Mouse (Mus musculus) G1E (cell line): Measurements from ENCODE around the gene Ptprb. TPM values are rescaled to one million over a fixed set of nuclear protein-coding genes. Genes with fewer than 3 reads are reported as not detected.

Experiments used
- ATAC-seq: 2 replicates; pipeline ENCODE4 v1.8.0; 2016; ENCODE audit warnings: mild to moderate bottlenecking; ENCODE audit not compliant: insufficient number of reproducible peaks, poor library complexity, low FRiP score, severe bottlenecking; ENCODE audit errors: extremely low read depth
- DNase-seq: peaks from one replicate; pipeline ENCODE4 v3.0.0; 2012; ENCODE audit warnings: low spot score
- H3K27me3 ChIP-seq: 2 replicates; pipeline ENCODE4 v1.6.1; 2012; ENCODE audit warnings: mild to moderate bottlenecking, low read length, inconsistent platforms; ENCODE audit not compliant: insufficient read depth
- H3K36me3 ChIP-seq: replicated peaks from 2 replicates; pipeline ENCODE3; 2012; ENCODE audit warnings: mild to moderate bottlenecking, inconsistent platforms
- H3K4me1 ChIP-seq: 2 replicates; pipeline ENCODE4 v1.6.1; 2012; ENCODE audit warnings: low read depth, low read length, inconsistent platforms, mixed read lengths; ENCODE audit not compliant: insufficient read depth
- H3K4me3 ChIP-seq: 2 replicates; pipeline ENCODE4 v1.5.1; 2012; ENCODE audit warnings: low read depth, mild to moderate bottlenecking, inconsistent platforms, low read length, moderate library complexity, mixed read lengths
- H3K9me3 ChIP-seq: replicated peaks from 2 replicates; pipeline ENCODE4 v1.6.1; 2012; ENCODE audit warnings: inconsistent platforms
- CTCF ChIP-seq: IDR thresholded peaks from 2 replicates; pipeline ENCODE4 v1.5.1; 2012; ENCODE audit warnings: low read depth, low read length, inconsistent platforms, mixed read lengths
- GATA1 ChIP-seq: IDR thresholded peaks from 2 replicates; pipeline ENCODE4 v1.6.1; 2012; ENCODE audit warnings: borderline replicate concordance, low read length, inconsistent platforms, mixed read lengths
- GATA2 ChIP-seq: IDR thresholded peaks from 2 replicates; pipeline ENCODE4 v1.6.1; 2012; ENCODE audit warnings: low read depth, low read length, inconsistent platforms, borderline replicate concordance
- POLR2AphosphoS5 ChIP-seq: IDR thresholded peaks from 2 replicates; pipeline ENCODE4 v1.6.1; 2012; ENCODE audit warnings: low read depth, low read length, inconsistent platforms; ENCODE audit not compliant: insufficient replicate concordance
- TAL1 ChIP-seq: conservative IDR thresholded peaks from 2 replicates; pipeline ENCODE4 v1.6.1; 2012; ENCODE audit warnings: low read depth, low read length, inconsistent platforms, mixed read lengths
- polyA plus RNA-seq: library from polyadenylated mRNA; stranded (reverse); fragments of >175 nt; gene quantifications from 2 replicates; pipeline ENCODE4 v1.2.3, GENCODE M21; 2012
- total RNA-seq, 2 experiments: library from RNA; stranded (forward) in 1 of 2; stranded (reverse) in 1 of 2; fragments of 200-1000 nt in 1 of 2; fragments of >200 nt in 1 of 2; fragmentation: Nextera tagmentation in 1 of 2; gene quantifications; 2 replicates each; pipeline ENCODE4 v1.2.3; 2014 to 2017

The Ptprb gene
- total and polyA plus RNA-seq, 3 experiments, result 0.44 TPM; not detected in 2

GRCm38 (mm10) chr10:116253972-116254371, 21.4 kb upstream of the Ptprb start:
- H3K27me3 ChIP-seq, result no peaks in the 10 kb centered on the region
- H3K4me3 ChIP-seq, result no peak overlapping the region
- DNase-seq (no peak), ATAC-seq (no peak)
- no peaks in the 10 kb centered on the region for H3K4me1 ChIP-seq
- TF ChIP-seq GATA2, result no peak
- TF ChIP-seq GATA1, result no peak
- no peak for TF ChIP-seq CTCF
- no peak for TF ChIP-seq POLR2AphosphoS5
- H3K36me3 ChIP-seq, result no peaks in the 10 kb centered on the region
- H3K9me3 ChIP-seq, result peaks cover 39% of the 10 kb centered on the region

- no peak for TF ChIP-seq POLR2AphosphoS5
- ATAC-seq (no peak), DNase-seq (no peak)
- no peaks in the 10 kb centered on the region for H3K27me3 ChIP-seq
- no peak overlapping the region for H3K4me3 ChIP-seq
- no peaks in the 10 kb centered on the region for H3K4me1 ChIP-seq
- peaks cover 44% of the 10 kb centered on the region for H3K9me3 ChIP-seq
- no peaks in the 10 kb centered on the region for H3K36me3 ChIP-seq
Observed at GRCm38 (mm10) chr10:116259298-116259697, 16.0 kb upstream of the Ptprb start.

GRCm38 (mm10) chr10:116260658-116261433, 14.5 kb upstream of the Ptprb start:
- no peak for DNase-seq
- Histone ChIP-seq H3K4me3 (no peak overlapping the region), H3K9me3 (peaks cover 45% of the 10 kb centered on the region), H3K36me3 (no peaks in the 10 kb centered on the region), H3K27me3 (no peaks in the 10 kb centered on the region), H3K4me1 (no peaks in the 10 kb centered on the region)
- no peak for ATAC-seq
- TF ChIP-seq GATA1 (no peak), TAL1 (no peak), GATA2 (no peak), CTCF (no peak), POLR2AphosphoS5 (no peak)

- Histone ChIP-seq H3K9me3 (peaks cover 48% of the 10 kb centered on the region), H3K27me3 (no peaks in the 10 kb centered on the region), H3K36me3 (no peaks in the 10 kb centered on the region), H3K4me3 (no peak overlapping the region), H3K4me1 (no peaks in the 10 kb centered on the region)
- ATAC-seq (no peak), DNase-seq (no peak)
- TF ChIP-seq TAL1 (no peak), GATA1 (no peak), CTCF (no peak), POLR2AphosphoS5 (no peak), GATA2 (no peak)
Observed at GRCm38 (mm10) chr10:116261559-116261958, 13.8 kb upstream of the Ptprb start.

- Histone ChIP-seq H3K36me3 (no peaks in the 10 kb centered on the region), H3K27me3 (no peaks in the 10 kb centered on the region), H3K4me3 (no peak overlapping the region), H3K4me1 (no peaks in the 10 kb centered on the region), H3K9me3 (peaks cover 47% of the 10 kb centered on the region)
- DNase-seq (no peak), ATAC-seq (no peak)
- no peak for TF ChIP-seq CTCF
- TF ChIP-seq POLR2AphosphoS5, result no peak
- TF ChIP-seq GATA2, result no peak
- TF ChIP-seq TAL1, result no peak
- TF ChIP-seq GATA1, result no peak
Observed at GRCm38 (mm10) chr10:116264521-116264920, 10.8 kb upstream of the Ptprb start.

- Histone ChIP-seq H3K27me3 (no peaks in the 10 kb centered on the region), H3K36me3 (no peaks in the 10 kb centered on the region), H3K4me1 (no peaks in the 10 kb centered on the region), H3K9me3 (peaks cover 52% of the 10 kb centered on the region), H3K4me3 (no peak overlapping the region)
- DNase-seq (no peak), ATAC-seq (no peak)
- TF ChIP-seq POLR2AphosphoS5 (no peak), CTCF (no peak)
Observed at GRCm38 (mm10) chr10:116266561-116267433, 8.5 kb upstream of the Ptprb start.
